Mouse (Mus musculus) layer of hippocampus, postnatal 10 days (tissue): ENCODE measurements around the gene Wipf2. TPM values are rescaled to one million over a fixed set of nuclear protein-coding genes. Genes with fewer than 3 reads are reported as not detected.
A peak's percentile ranks its signal among the peaks of the same experiment; 100 is the strongest.
"Not testable (repeated sequence)": the region's sequence is repeated elsewhere in the genome, so short reads cannot be mapped to it uniquely, and the experiment has no call there.

ENCODE experiments used
- DNase-seq, 2 experiments: peaks; one replicate each; pipeline ENCODE4 v3.0.0; 2021; ENCODE audit warnings: low spot score in 2 of 2
- total RNA-seq, 2 experiments: library from RNA; stranded (reverse); gene quantifications; 2 replicates each; pipeline ENCODE4 v1.2.3; 2021

The Wipf2 gene
- total RNA-seq, 2 experiments from 2014 or later: 29.7 to 30.9 TPM

DNA sequence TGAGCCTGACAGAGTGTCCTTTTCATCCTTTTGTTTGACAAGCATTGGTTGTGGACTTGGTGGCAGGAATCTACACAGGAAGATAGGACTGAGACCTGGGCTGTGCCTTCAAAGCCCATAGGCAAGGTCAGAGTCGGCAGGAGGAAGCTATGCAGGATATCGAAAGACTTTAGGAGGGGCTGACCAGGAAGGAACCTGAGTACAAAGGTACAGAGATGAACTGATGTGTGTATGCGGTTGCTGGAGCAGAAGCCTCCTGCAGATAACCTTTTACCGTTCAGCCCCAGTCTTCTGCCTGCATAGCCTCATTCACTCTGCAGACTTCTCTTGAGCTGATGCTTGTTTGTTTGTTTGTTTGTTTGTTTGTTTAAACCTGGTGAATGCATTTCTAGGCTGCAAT is 42.1 kb downstream of the Wipf2 start:
- no peak for DNase-seq

DNA sequence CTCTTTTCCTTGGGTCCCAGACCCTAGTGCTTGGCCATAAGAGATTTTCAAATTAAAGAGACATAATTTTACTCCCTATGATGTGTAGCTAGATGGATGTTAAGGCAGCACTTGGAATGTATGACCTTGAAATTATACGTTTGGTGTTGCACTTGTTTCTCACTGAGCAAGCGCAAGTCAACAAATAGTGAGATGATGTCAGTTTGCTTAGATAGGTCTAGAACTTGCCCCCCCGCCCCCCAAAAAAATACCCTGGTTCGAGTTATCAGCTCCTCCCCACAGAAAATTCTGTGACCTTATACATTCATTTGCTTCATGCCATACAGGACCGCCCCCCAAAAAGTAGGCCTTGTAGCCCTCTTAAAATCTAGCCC is 43.6 kb downstream of the Wipf2 start:
- no peak for DNase-seq

DNA sequence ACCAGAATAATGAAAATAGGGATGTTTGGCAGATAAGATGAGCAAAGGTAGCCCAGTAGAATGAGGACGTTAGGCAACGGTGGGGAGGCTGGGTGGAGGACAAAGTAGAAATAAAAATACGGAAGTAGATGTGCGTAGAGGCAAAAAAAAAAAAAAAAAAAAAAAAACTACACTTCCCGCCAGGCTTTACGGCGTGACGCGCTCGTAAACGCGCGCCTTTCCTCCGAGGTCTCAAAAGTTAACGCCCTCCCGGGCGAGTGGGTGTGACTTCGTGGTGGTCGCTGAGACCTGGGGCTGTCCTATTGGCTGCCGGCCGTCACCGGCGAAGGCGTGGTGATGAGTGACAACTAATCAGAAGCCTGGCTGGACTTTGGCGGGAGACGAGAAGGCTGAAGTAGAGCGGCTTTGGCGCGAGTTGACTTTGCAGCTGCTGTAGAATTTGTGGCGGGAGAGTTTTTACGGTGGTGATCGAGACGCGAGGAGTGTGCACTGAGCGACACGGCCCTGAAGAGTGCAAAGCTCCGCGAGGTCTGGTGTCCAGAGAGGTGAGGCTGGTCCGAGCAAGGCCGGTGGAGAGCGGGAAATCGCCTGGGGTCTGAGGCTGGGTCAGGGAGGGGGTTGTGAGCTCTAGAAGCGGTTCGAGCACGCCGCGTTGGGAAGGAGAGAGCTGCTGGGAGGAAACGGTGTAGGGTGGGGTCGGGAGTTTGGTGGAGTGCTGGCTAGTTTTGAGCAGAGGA is 44.2 kb downstream of the Wipf2 start, which contains the start of gene Cdc6:
Cdc6 (plus strand) TSS at position 365 of the 737 bp plus-strand sequence.
- peak; percentile 92 to 95 for DNase-seq

DNA sequence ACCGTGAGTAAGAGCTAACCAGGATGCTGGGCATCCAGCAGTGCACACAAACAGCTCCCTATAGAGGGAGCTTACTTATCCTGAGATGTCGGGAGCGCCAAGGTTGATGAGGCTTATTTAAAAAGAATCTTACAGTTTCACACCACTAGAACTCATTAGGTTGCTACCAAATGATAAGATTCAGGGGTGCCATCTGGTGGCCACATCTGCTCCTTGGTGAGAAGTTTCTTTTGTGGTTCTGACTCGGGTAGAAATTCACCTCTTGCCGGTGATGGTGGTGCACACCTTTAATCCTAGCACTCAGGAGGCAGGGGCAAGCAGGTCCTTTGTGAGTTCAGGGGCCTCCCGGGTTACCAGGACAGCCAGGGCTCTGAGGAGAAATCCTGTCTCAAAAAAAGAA is 46.2 kb downstream of the Wipf2 start:
- peak; percentile 75 to 78 for DNase-seq

DNA sequence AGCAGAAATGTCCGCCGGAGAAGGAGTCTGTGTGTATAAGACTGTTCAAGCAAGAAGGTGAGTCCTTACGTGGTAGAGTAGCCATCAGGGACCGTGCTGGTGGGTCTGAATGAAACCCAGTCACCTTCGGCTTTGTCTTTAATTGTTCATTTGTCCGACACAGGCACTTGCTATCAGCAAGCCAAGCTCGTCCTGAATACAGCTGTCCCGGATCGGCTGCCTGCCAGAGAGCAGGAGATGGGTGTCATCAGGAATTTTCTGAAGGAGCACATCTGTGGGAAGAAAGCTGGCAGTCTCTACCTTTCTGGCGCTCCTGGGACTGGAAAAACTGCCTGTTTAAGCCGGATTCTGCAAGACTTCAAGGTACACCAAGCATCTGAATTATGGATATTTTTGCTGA is 47.0 kb downstream of the Wipf2 start:
- no peak for DNase-seq

DNA sequence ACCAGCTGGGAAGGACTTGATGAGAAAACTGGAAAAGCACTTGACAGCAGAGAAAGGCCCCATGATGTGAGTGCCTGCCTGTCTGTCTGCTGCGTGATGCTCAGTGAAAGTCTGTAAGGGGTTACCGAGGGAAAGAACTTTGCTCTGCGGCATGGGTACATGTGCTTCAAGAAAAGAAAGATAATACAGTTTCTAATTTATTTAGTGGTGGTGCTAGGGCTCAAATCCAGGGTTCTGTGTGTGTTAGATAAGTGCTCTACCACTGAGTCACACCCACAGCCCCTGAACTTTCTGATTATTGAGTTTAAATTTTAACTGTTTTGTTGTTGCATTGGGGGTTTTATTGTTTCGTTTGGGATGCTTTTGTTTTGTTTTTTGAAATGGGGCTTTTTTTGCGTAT is 48.1 kb downstream of the Wipf2 start:
- DNase-seq: no peak

DNA sequence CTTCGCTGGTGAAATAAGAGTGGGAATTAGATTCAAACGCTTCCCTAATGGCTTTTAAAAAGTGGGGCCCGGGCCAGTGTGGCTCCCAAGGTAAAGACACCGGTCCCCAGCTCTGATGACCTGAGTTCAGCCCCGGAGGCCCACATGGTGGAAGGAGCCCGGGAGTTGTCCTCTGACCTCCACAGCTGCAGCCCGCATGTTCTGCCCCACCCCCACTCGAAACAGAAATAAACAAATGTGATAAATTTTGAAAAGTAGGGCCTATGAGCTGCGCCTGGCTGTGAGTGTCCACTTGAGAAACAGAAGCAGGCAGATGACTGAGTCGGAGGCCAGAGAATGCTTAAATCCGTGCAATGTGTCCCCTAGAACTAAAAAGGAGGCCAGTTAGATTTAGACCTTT is 50.8 kb downstream of the Wipf2 start:
- no peak for DNase-seq

DNA sequence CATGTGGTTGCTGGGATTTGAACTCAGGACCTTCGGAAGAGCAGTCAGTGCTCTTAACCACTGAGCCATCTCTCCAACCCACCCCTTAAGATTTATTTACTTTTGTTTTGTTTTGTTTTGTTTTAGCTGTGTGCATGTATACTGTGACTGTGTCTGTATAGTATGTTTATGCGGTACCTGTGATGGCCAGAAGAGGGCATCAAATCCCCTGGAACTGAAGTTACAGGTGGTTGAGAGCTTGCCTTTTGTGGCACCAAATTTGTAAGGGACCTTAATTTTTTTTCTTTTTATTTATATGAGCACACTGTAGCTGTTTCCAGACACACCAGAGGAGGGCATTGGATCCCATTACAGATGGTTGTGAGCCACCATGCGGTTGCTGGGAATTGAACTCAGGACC is 52.9 kb downstream of the Wipf2 start:
- DNase-seq: not testable (repeated sequence)

DNA sequence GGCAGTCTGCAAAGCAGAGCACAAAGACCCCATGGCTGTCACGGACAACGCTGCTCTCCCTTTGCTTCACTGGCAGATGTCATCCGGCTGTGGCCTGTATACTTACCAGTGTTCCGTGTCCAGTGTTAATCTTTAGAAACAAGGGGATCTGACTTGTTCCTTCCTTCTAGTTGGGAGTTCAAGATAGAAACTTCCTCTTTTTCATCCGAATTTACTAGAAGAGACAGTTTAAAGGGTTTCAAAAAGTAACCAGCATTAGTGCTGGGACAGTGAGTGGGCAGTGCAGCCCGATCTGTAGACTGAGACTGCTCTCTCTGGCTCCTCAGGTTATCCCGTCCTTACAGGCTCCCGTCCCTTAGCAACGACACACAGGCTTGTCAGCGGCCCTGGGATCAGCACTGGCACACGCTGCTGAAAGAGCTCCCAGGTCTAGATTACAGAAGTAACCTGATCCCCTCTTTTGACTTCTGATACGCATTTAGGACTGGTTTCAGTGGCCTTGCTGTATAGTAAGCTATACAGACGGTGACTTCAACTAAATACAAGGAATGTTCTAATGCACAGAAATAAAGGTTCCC is 54.1 kb downstream of the Wipf2 start:
- no peak for DNase-seq

DNA sequence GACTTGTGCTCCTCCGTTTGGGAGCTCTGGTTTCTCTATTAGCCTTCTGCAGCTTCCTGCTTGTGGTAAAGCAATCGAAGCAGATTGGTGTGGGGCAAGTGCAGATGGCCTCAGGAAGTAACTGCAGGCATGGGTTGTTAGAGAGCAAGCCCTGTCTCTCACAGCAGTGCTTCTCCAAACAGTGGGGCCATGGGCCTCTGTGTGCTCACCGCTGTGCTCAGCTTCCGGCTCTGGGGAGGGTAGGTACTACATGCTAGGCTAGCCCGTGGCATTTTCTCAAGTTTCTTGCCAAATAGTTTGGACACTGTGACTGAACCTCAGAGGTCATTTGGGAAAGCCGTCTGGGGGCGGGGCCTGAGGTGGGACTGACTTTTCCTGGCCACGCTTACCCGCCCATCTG is 54.8 kb downstream of the Wipf2 start:
- no peak for DNase-seq

DNA sequence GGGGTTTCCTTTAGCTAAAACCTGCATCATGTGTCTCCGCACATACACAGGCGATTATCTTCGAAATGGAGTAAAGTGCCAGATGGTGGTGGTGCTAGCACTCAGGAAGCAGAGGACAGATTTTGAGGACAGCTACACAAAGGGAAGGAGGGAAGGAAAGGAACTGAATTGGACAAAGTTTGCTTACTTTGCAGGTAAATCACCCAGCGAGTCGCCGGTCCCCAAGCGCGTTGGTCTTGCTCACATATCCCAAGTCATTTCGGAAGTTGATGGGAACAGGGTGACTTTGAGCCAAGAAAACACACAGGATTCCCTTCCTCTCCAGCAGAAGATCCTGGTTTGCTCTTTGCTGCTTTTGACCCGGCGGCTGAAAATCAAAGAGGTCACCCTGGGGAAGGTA is 55.6 kb downstream of the Wipf2 start:
- DNase-seq: no peak

DNA sequence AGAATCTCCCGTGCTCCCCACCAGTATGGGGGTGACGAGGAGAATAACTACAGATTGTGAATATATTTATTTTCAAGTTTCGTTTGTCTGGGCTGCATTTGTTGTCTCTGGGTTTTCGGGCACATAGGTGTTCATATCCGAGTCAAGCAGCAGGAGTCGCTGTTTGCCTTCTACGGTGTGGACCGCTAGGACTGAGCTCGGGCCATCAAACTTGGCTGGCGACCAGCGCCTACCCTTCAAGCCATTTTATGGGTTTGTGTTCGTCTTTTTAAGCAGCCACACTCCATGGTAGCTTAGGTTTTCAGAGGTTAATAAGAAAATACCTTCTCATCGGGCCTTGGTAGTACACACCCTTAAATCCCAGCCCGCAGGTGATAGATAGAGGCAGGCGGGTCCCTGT is 58.4 kb downstream of the Wipf2 start:
- DNase-seq: peak in 1 of 2 experiments; percentile 58

DNA sequence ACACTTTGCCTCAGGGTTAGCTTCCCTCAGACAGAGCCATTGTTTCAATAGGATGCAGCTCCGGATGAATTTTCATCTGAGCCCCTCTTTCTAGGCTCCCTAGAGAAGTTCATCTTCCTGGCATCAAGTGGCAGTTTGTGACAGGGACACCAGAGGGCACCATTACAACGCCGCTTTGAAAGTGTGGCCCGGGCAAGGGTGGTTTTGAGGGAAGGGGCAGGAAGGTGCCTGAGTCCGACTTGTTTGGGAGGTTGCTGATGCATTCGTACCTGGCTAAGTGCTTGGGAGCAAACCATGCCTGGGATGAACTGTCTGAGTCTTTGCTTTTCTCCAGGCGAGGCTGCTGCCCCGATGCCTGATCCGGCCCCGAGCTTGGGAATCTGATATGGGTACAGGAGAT is 58.9 kb downstream of the Wipf2 start:
- DNase-seq: peak; percentile 69 to 77

DNA sequence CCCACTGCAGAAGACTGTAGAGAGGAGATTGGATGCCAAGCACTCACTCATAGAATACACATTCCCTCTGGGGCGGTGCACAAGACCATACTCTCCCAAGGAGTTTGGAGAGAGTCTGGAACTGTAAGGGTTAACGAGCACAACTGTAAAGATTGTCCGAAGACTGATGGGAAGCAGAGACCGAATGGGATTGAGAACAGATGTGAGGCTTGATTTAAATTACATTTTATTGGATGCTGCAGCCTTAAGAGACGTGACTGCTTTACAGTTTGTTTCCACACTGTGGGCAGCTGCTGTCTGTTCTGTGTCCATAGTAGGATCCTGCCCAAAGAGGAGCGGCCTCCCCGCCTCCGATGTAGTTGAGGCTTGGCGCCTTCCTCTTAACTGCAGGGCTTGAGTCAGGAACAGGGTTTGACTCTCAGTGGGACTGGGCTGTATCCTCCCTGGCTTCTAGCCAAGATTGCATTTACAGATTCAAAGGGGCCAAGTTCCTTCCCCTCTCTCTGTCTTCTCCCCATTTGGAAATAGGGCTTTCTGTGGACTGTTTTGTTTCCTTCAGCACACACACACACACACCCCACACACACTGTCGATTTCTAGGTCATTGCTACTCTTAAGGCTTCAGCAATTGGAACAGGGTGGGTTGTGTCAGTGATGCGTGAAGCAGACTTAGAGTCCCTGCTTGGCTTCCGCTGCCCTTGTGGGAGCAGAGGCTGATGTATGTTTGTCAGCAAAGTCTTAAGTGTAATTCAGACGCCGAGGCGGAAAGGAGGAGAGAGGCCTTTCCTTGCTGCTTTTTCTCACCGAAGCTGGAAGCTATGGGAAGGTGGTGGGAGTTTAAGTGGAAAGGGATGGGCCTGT is 59.6 kb downstream of the Wipf2 start:
- not testable (repeated sequence) for DNase-seq

DNA sequence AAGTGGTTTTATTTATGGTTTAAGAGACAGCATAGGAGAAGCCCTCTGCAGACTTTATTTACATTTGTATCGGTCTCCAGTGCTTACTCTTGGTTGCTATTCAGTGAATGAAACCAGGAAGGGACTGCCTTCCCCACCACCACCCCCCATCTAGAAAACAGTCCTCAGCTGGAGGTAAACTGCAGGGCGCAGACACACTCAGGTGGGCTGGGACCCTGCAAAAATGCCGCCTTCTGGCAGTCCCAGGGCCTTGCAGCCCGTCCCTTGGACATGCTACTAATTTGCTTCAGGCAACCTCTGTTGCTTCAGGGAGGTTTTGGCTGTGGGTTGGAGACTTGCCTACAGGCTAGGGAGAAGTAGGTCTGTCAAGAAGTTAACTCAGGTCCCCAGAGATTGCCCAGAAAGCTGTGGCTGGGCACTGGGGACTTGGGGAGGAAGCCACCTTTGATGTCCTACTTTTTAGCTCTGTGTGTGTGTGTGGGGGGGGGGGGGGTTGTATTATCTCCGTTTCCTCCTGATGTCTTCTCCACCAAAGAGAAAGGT is 61.3 kb downstream of the Wipf2 start:
- no peak for DNase-seq

DNA sequence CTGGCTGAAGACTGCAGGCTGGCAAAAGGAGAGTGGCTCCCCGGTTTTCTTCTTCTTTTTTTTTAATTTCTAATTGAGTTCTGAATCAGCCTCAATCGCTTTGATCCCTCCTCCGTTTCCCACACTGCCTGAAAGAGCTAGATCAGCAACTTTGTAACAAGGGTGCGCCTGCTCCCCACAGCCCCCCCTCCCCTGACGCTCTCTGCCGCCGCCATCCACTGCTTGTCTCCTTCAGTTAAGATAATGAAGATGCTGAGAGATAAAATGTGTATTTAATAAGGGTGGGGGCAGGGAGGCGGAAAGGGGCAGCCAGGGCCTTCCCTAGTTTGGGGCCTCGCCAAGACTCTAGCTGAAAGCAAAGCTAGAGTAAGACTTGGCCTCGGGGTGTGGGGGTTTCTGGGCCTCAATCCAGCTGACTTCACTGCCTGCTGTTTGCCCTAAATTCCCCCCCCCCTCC is 61.9 kb downstream of the Wipf2 start:
- peak in 1 of 2 experiments; percentile 63 for DNase-seq

DNA sequence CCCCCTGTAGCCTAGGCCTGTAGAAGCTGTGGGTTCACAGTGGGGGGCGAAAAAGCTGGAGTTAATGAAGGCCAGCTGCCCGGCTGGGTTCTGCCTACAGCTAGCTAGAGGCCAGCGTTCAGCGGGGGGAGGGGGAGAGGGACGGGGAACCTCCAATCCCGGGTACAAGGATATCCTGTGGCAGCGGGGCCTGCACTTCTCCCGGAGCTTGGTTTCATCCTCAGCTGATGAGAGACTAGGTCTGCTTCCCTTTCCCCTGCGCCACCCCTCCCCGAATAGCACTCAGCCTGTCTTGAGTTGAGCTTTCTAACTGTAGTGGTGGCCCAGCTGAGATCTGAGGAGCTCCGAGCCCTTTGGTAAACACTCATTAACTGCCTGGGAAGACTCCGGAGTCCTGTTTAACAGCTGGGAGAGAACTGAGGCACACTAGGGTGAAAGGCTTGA is 62.5 kb downstream of the Wipf2 start:
- DNase-seq: no peak

DNA sequence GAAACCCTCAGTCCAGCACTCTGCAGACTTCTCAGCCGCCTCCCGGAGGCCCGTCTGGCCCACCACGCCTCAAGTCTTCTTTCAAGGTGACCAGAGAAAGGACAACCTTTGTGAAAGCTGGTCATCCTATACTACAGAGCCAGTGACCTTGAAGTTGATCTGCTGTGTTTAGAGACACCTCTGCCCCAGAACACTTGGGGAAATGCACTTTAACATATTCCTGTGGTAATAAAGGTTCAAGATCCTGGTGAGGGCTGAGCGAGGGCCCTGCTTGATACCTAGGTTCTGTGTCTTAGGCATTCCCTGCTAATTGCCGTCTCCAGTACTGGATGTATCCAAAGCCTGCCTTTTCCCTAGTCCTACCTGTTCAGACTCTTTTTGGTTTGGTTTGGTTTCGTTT is 63.1 kb downstream of the Wipf2 start:
- DNase-seq: no peak

DNA sequence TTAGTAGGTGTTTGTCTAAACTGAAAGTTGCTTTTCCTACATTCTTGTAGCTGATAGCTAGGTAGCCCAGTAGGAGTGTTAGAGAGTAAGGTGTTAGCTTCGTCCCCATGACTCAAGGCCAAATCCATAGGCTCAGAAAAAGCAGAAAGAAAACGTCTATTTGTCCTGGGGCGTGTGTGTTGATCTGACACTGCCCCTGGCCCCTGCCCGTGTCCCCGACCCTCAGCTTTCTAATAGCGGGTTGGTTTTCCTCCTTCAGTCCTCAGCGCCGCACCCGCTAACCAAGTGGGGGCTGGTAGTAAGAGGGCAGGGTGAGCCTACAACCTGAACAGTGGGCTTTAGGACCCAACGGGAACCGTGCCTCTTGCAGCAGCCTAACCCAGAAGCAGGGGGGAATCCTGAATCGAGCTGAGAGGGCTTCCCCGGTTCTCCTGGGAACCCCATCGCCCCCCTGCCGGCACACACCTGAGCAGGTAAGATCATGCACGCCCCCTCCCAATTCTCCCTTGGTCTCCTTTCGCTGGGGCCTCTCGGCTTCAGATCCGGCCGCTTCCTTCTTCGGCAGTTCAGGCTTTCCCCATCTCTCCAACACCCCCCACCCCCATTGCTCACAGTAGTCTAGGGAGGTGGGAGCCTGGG is 64.1 kb downstream of the Wipf2 start, which contains the start of gene Rara:
Rara (plus strand) TSS at position 381 of the 639 bp plus-strand sequence.
- DNase-seq: no peak

DNA sequence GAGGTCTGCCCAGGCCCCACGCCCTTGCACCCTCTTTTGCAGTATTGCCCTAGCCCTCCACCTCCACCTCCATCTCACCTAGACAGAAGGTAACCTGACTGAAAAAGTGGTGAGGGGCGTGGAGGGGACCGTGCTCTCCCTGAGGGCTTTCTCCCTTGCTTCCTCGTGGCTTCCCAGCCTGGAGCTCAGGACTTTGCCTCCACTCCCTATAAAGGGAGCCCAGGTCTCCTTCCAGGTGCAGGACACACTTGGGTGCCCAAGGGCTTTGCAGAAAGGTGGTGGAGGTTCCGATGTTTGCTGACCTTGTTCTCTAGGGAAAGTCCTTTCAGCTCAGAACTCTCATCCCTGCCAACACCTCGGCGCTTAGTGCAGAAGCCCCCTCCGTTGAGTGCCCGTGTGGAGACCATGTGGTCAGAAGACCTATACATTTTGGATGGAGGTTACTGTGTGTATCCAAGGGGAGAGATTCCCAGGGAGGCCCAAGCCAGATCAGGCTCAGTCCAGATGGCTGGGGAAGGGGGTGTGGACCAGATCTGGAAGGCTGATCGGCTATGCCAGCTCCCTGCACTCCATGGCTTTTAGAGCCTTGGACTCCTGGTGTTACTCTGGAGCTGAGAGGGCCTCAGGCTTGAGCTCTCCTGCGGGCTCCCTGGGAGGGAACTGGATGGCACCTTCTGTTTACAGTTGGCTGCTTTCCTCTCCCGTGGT is 64.9 kb downstream of the Wipf2 start:
- DNase-seq: no peak
